Mouse (Mus musculus) brain, embryonic 14.5 days (tissue): ENCODE data around the gene Glrx5.

Experiments
- CTCF ChIP-seq: fragments of 200-500 bp; IDR thresholded peaks from 2 replicates; pipeline ENCODE4 v1.5.1; 2012; ENCODE audit warnings: inconsistent platforms, mild to moderate bottlenecking, moderate library complexity, borderline replicate concordance; ENCODE audit not compliant: insufficient read depth, insufficient read length; ENCODE audit errors: extremely low read depth
- POLR2A ChIP-seq: fragments of 200-500 bp; IDR thresholded peaks from 2 replicates; pipeline ENCODE4 v1.6.1; 2012; ENCODE audit warnings: mild to moderate bottlenecking, inconsistent platforms, borderline replicate concordance; ENCODE audit not compliant: poor library complexity, insufficient read depth, insufficient read length, severe bottlenecking; ENCODE audit errors: extremely low read depth

- TF ChIP-seq CTCF: no peak
- no peak for TF ChIP-seq POLR2A
Observed at GRCm38 (mm10) chr12:105068911-105069310, 36.4 kb downstream of the Glrx5 start.
